Mouse (Mus musculus): Measurements from ENCODE around the gene Pttg1ip.

Gene Pttg1ip

GRCm38 (mm10) chr10:77636234-77636922 lies 54.9 kb downstream of the Pttg1ip start:
- in situ Hi-C loops (cut with MboI, MseI): no loop called here

- in situ Hi-C loops (cut with MboI, MseI): no loop called here
Observed at GRCm38 (mm10) chr10:77638956-77639355, 57.4 kb downstream of the Pttg1ip start.

- in situ Hi-C loops (cut with MboI, MseI): no loop called here
Observed at GRCm38 (mm10) chr10:77643160-77643559, 61.6 kb downstream of the Pttg1ip start.

GRCm38 (mm10) chr10:77645571-77645970 lies 64.1 kb downstream of the Pttg1ip start:
- in situ Hi-C loops (cut with MboI, MseI): no loop called here

- in situ Hi-C loops (cut with MboI, MseI): no loop called here
Observed at GRCm38 (mm10) chr10:77647461-77647860, 65.9 kb downstream of the Pttg1ip start.

GRCm38 (mm10) chr10:77647901-77648300 lies 66.4 kb downstream of the Pttg1ip start:
- in situ Hi-C loops (cut with MboI, MseI): no loop called here

Data from regulatory T cell (primary cell).